Mouse (Mus musculus): ENCODE data around the gene Cenps. TPM values are rescaled to one million over a fixed set of nuclear protein-coding genes. Genes with fewer than 3 reads are reported as not detected.

The Cenps gene
- polyA plus RNA-seq, 1 experiment = 32.5 TPM

GRCm38 (mm10) chr4:149078261-149078660, 59.2 kb downstream of the Cenps start:
- H3K27me3 ChIP-seq (ENCODE audit: control insufficient read depth, insufficient read depth, insufficient read length) = no peaks in the 10 kb centered on the region
- H3K79me2 ChIP-seq (ENCODE audit: control insufficient read depth, insufficient read depth) = peaks cover 61% of the 10 kb centered on the region
- H3K36me3 ChIP-seq (ENCODE audit: control insufficient read depth, insufficient read depth) = peaks cover 13% of the 10 kb centered on the region
- no peak overlapping the region for H3ac ChIP-seq (ENCODE audit: control insufficient read depth, insufficient read length, low read depth)
- H3K4me3 ChIP-seq (ENCODE audit: insufficient read depth, poor library complexity, severe bottlenecking) = no peak overlapping the region
- TF ChIP-seq FOSL1 (IDR thresholded peaks at IDR 0.05; ENCODE audit: insufficient read depth, low read length, poor library complexity, severe bottlenecking) (no peak), USF1 (IDR thresholded peaks at IDR 0.05; ENCODE audit: low read depth) (no peak), CTCF (IDR thresholded peaks at IDR 0.05; ENCODE audit: control insufficient read depth, insufficient read depth, insufficient read length) (no peak), CEBPB (IDR thresholded peaks at IDR 0.05; ENCODE audit: low read depth) (no peak)
- peaks cover 17% of the 10 kb centered on the region for H3K79me3 ChIP-seq (ENCODE audit: low read depth)

Other genes starting within 250 kb of the Cenps start
- 40.3 TPM for gene Pex14, start 37.8 kb downstream of the Cenps start, polyA plus RNA-seq (2012; fragmentation: generic; extraction: Trizol)
- gene Dffa, start 33.5 kb downstream of the Cenps start, polyA plus RNA-seq (2012; fragmentation: generic; extraction: Trizol) = 13.1 TPM
- 0.20 TPM for gene Cort, start 10.9 kb downstream of the Cenps start, polyA plus RNA-seq (2012; fragmentation: generic; extraction: Trizol)
- 346 TPM for gene Pgd, start 29.1 kb upstream of the Cenps start, polyA plus RNA-seq (2012; fragmentation: generic; extraction: Trizol)
- gene Kif1b, start 170.1 kb upstream of the Cenps start, polyA plus RNA-seq (2012; fragmentation: generic; extraction: Trizol) = 10.1 TPM

All from C2C12 (cell line).